Mouse (Mus musculus) liver, adult 2 months (tissue): ENCODE data around the gene Nbea.

Experiments used
- CTCF ChIP-seq: fragments of 200-500 bp; IDR thresholded peaks from 2 replicates; pipeline ENCODE4 v1.5.1; 2011; ENCODE audit warnings: low read depth, low read length, control low read depth
- POLR2A ChIP-seq: fragments of 200-500 bp; IDR thresholded peaks from 2 replicates; pipeline ENCODE4 v1.6.1; 2011; ENCODE audit warnings: low read length, control low read depth; ENCODE audit not compliant: insufficient read depth; ENCODE audit errors: extremely low read depth

DNA sequence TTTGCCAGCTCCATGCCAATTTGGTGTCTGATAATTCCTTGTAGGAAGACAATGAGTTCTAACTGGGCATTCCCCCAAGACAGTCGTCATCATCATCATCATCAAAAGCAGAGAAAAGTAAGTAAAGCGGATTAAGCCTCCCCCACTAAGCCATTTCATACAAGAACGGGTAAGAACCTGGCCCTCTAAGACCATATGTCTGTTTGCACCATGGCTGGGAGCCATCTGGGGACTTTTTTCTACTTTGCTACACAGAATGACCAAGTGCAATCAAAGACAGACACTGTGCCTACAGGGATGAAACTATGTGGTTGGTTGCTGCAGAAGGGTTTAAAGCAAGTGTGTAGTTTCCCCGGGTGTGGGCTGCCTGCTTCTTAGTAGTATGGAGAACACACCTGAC lies 535.2 kb downstream of the Nbea start:
- no peak for TF ChIP-seq CTCF
- TF ChIP-seq POLR2A: no peak
